Mouse (Mus musculus) leukemia stem cell, adult 10-12 weeks (primary cell): Measurements from ENCODE around the gene G430095P16Rik. TPM values are rescaled to one million over a fixed set of nuclear protein-coding genes. Genes with fewer than 3 reads are reported as not detected.

Experiments
- polyA plus RNA-seq: library from polyadenylated mRNA; stranded (reverse); fragments of >175 nt; gene quantifications from 2 replicates; pipeline ENCODE4 v1.2.3, GENCODE M21; 2012; ENCODE audit warnings: low replicate concordance

G430095P16Rik gene
- 27.2 and 30.1 TPM in 2 replicates for polyA plus RNA-seq

GRCm38 (mm10) chr8:84722850-84723570 is at the start of gene G430095P16Rik:
TSS of gene G430095P16Rik (plus strand) at chr8:84723007.

GRCm38 (mm10) chr8:84686191-84687002 is 36.4 kb upstream of the G430095P16Rik start, which contains the start of gene Trmt1:
TSS of gene Trmt1 (plus strand) at chr8:84686307.

GRCm38 (mm10) chr8:84687705-84688100 is 35.1 kb upstream of the G430095P16Rik start, which contains the start of gene Nacc1:
TSS of gene Nacc1 (minus strand) at chr8:84687862.

GRCm38 (mm10) chr8:84700941-84701911 is 21.6 kb upstream of the G430095P16Rik start, which contains the start of gene Lyl1:
TSS of gene Lyl1 (plus strand) at chr8:84701457.

Other genes with a start within 250 kb of the G430095P16Rik start
- 84.4 and 161 TPM in 2 replicates for gene Ier2, start 60.2 kb upstream of the G430095P16Rik start, polyA plus RNA-seq
- gene Trmt1, start 36.7 kb upstream of the G430095P16Rik start, polyA plus RNA-seq, result 263 and 316 TPM in 2 replicates
- 145 and 272 TPM in 2 replicates for gene Nacc1, start 35.1 kb upstream of the G430095P16Rik start, polyA plus RNA-seq
- gene Lyl1, start 21.6 kb upstream of the G430095P16Rik start, polyA plus RNA-seq, result 190 and 269 TPM in 2 replicates
- 88.8 and 111 TPM in 2 replicates for gene Nfix, start 77.3 kb downstream of the G430095P16Rik start, polyA plus RNA-seq
- gene Dand5, start 99.8 kb downstream of the G430095P16Rik start, polyA plus RNA-seq, result 1.6 and 2.0 TPM in 2 replicates
- gene Gadd45gip1, start 108.5 kb downstream of the G430095P16Rik start, polyA plus RNA-seq, result 50.6 and 92.7 TPM in 2 replicates
- 1,135 and 1,429 TPM in 2 replicates for gene Rad23a, start 117.7 kb downstream of the G430095P16Rik start, polyA plus RNA-seq
- gene Calr, start 123.9 kb downstream of the G430095P16Rik start, polyA plus RNA-seq, result 243 and 806 TPM in 2 replicates
- 41.5 and 103 TPM in 2 replicates for gene Farsa, start 134.0 kb downstream of the G430095P16Rik start, polyA plus RNA-seq
- 58.0 and 82.4 TPM in 2 replicates for gene Syce2, start 149.1 kb downstream of the G430095P16Rik start, polyA plus RNA-seq
- 47.9 and 84.2 TPM in 2 replicates for gene Gcdh, start 170.9 kb downstream of the G430095P16Rik start, polyA plus RNA-seq
- gene Klf1, start 178.9 kb downstream of the G430095P16Rik start, polyA plus RNA-seq, result 1,095 and 1,669 TPM in 2 replicates
- gene Dnase2a, start 185.6 kb downstream of the G430095P16Rik start, polyA plus RNA-seq, result 14.5 and 50.4 TPM in 2 replicates
- 0.66 and 1.1 TPM in 2 replicates for gene Mast1, start 214.4 kb downstream of the G430095P16Rik start, polyA plus RNA-seq
- gene Rtbdn, start 224.0 kb downstream of the G430095P16Rik start, polyA plus RNA-seq, result not detected in 2 replicates
- gene Gm49661, start 246.4 kb downstream of the G430095P16Rik start, polyA plus RNA-seq, result not detected in 2 replicates
- gene Prdx2, start 246.6 kb downstream of the G430095P16Rik start, polyA plus RNA-seq, result 98.3 and 368 TPM in 2 replicates
- gene Rnaseh2a, start 246.8 kb downstream of the G430095P16Rik start, polyA plus RNA-seq, result 523 and 1,249 TPM in 2 replicates